Mouse (Mus musculus) c-Kit-negative CD71-positive TER-119-positive erythroid progenitor cells, embryonic 14.5 days (primary cell): ENCODE results near the gene Akr7a5.

ENCODE experiments used
- DNase-seq: peaks from one replicate; pipeline ENCODE4 v3.0.0-alpha.2; 2013; ENCODE audit warnings: low read depth, low spot score

The Akr7a5 gene

GRCm38 (mm10) chr4:139310171-139310898 lies at the start of gene Akr7a5, which contains the start of gene Pqlc2:
Gene Akr7a5, plus strand, starts transcription at chr4:139310744.
Gene Pqlc2, minus strand, starts transcription at chr4:139310708.
- DNase-seq, result peak; percentile 88

GRCm38 (mm10) chr4:139262981-139263380 lies 47.6 kb upstream of the Akr7a5 start:
- no peak for DNase-seq

GRCm38 (mm10) chr4:139265783-139266499 lies 44.6 kb upstream of the Akr7a5 start:
- no peak for DNase-seq

DNA sequence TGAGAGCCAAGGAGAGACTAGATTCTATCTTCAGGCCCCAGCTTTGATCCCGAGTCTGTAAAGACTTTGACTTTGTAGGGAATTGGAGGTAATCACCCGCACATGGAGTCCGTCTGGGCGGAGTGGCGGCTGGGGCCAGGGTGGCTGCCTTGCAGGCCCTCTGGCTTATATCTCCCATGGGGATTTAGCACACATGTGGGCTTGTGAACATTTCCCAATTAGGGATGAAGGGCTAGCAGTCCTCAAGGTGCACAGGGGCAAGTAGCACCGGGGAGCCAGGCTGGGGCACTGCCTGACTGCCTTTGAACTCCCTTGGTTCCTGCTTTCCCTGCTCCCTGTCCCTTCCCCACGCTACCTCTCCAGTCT lies 44.1 kb upstream of the Akr7a5 start:
- no peak for DNase-seq

- DNase-seq, result no peak
Observed at GRCm38 (mm10) chr4:139267335-139267734, 43.2 kb upstream of the Akr7a5 start.

GRCm38 (mm10) chr4:139268242-139268641 lies 42.3 kb upstream of the Akr7a5 start:
- no peak for DNase-seq

GRCm38 (mm10) chr4:139270168-139270567 lies 40.4 kb upstream of the Akr7a5 start:
- DNase-seq, result no peak

- no peak for DNase-seq
Observed at GRCm38 (mm10) chr4:139271562-139271961, 39.0 kb upstream of the Akr7a5 start.

- no peak for DNase-seq
Observed at GRCm38 (mm10) chr4:139272951-139273680, 37.4 kb upstream of the Akr7a5 start.

DNA sequence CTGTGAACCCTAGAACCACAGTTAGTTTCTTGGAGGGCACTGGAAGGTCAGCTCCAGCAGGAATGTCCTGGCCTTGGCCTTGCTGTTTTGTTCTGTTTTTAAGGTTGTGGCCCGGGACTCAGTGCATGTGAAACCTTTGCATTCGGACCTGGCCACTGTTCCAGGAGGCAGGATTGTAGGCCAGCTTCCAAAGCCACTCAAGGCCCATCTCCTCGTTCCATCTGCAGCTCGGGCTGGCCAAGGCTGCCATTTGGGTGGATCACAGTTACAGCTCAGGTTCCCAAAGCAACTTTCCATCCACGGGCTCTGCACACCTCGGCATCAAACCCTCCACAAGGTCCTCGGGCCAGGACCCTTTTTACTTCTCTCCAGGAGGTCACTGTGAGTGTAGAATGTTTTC lies 36.0 kb upstream of the Akr7a5 start:
- no peak for DNase-seq

DNA sequence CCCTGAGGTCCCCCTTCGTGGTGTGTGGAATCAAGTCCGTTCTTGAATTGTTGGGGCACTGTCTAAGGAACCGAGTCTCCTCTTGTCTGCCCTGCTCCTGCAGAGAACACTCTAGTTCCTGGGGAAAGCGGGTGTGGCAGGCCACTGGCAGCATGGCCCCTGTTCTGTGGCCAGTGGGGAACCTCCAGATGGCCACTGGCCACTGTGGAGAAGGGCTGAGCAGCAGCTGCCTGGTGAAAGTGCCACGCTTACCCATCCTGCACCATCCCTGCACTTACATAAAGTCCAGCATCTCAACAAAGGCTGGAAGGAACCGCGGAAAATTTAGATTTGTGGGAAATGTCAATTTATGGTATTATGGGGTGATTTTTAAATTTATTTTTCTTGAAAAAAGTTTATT lies 34.1 kb upstream of the Akr7a5 start:
- no peak for DNase-seq

- DNase-seq, result no peak
Observed at GRCm38 (mm10) chr4:139280530-139280929, 30.0 kb upstream of the Akr7a5 start.

DNA sequence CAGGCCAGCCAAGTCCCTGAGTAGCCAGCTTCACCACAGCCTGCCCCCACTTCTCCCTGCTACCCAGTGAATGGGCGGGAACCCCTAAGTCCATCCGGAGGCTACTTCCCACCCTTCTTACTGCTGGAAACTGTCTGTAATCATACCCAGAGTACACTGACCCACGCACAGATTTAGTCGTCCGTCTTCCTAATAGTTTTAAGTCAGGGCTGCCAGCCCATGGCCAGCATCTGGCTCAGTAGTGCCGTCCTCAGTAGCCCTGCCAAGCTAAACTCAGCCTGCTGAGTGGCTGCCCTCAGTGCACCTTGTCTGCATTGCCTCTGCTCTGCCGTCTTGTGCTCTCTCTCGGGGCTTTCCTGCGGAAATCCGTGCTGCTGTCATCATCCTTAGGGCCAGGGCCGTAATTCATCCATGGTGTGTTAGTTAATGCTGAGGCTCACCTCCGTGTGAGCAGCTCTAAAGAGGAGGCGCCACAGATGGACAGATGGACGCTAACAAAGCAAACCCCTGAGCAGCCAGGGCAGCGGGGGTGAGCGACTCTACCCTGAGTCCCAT lies 28.7 kb upstream of the Akr7a5 start:
- DNase-seq, result no peak

- no peak for DNase-seq
Observed at GRCm38 (mm10) chr4:139282955-139283417, 27.6 kb upstream of the Akr7a5 start.

- DNase-seq, result no peak
Observed at GRCm38 (mm10) chr4:139284877-139285276, 25.7 kb upstream of the Akr7a5 start.

DNA sequence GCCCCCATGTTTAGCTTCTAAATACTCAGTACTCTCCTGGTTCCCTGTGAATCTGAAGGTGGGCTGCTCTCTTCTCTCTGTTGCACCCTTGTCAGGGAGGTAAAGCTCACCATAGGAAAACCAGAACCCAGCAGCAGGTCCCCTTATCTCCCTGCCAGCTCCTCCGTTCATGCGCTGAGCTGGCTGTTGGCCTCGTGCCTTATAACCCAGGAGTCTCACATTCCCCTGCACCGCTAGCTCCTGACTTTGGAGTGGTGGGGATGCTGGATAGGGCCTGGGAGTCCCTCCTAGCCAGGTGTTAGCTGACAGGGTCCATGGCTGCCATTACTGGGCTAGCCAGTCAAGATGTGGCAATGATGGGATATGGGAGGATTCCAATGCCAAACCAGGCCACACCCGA lies 24.3 kb upstream of the Akr7a5 start:
- DNase-seq, result no peak

- peak; percentile 47 for DNase-seq
Observed at GRCm38 (mm10) chr4:139287122-139287863, 23.3 kb upstream of the Akr7a5 start.

- no peak for DNase-seq
Observed at GRCm38 (mm10) chr4:139289017-139289416, 21.5 kb upstream of the Akr7a5 start.

GRCm38 (mm10) chr4:139291099-139291498 lies 19.4 kb upstream of the Akr7a5 start:
- no peak for DNase-seq

DNA sequence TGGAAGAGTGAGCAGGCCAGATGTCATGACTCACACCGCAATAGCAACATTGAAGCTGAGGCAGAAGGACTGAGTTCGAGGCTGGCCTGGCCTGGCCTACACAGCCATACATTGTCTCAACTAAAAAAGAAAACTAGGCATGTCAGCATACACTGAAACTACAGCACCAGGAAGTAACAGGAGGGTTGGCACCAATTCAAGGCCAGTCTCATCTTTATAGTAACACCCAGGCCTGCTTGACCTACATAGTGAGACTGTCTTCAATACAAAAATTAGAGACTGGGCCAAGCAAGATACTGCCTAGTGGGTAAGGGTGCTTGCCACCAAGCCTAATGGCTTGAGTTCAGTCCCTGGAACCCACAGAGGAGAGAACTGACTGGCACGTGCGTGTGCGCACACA lies 18.5 kb upstream of the Akr7a5 start:
- no peak for DNase-seq

DNA sequence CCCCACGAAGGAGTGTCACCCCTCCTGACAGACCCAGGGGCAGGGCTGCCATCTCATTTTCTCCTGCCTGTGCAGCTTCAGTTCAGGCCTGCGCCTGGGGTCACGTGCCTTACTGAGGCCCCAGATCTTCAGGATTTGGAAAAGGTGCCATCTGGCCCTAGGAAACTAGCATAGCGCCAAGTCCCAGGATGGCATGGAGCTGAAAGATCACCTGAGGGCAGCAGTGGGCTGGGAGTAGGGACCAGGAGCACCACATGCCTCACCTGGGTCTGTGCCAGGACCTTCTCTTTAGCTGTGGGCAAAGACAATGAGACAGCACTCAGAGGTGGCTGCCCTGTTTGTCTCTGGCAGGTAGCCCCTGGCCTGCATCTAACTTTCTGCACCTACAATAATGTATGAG lies 13.0 kb upstream of the Akr7a5 start:
- no peak for DNase-seq
